Mouse (Mus musculus) hindbrain, embryonic 13.5 days (tissue): ENCODE measurements around the gene Rnf2. TPM values are rescaled to one million over a fixed set of nuclear protein-coding genes. Genes with fewer than 3 reads are reported as not detected.

Experiments
- ATAC-seq: fragments of 200-750 bp; cut with Nextera tagmentation; 2 replicates; pipeline ENCODE4 v1.8.0; 2017; ENCODE audit warnings: moderate TSS enrichment; ENCODE audit not compliant: low FRiP score
- H3K27ac ChIP-seq: fragments of 300-500 bp; sonication (generic); 2 replicates; pipeline ENCODE4 v1.5.1; 2015; ENCODE audit warnings: inconsistent platforms, mild to moderate bottlenecking, moderate library complexity
- H3K27me3 ChIP-seq: fragments of 300-500 bp; sonication (generic); 2 replicates; pipeline ENCODE4 v1.6.1; 2015; ENCODE audit warnings: mild to moderate bottlenecking, inconsistent platforms
- H3K36me3 ChIP-seq: fragments of 300-500 bp; sonication (generic); 2 replicates; pipeline ENCODE4 v1.6.1; 2015; ENCODE audit warnings: mild to moderate bottlenecking, inconsistent platforms
- H3K4me1 ChIP-seq: fragments of 300-500 bp; sonication (generic); replicated peaks from 2 replicates; pipeline ENCODE4 v1.6.1; 2015; ENCODE audit warnings: inconsistent platforms
- H3K4me2 ChIP-seq: fragments of 300-500 bp; sonication (generic); 2 replicates; pipeline ENCODE4 v1.6.1; 2015; ENCODE audit warnings: inconsistent platforms, mild to moderate bottlenecking, moderate library complexity
- H3K4me3 ChIP-seq: fragments of 300-500 bp; sonication (generic); 2 replicates; pipeline ENCODE4 v1.5.1; 2015; ENCODE audit warnings: mild to moderate bottlenecking, inconsistent platforms
- H3K9ac ChIP-seq: fragments of 300-500 bp; sonication (generic); 2 replicates; pipeline ENCODE4 v1.6.1; 2015; ENCODE audit warnings: mild to moderate bottlenecking, inconsistent platforms
- H3K9me3 ChIP-seq: fragments of 300-500 bp; sonication (generic); 2 replicates; pipeline ENCODE4 v1.6.1; 2016; ENCODE audit warnings: inconsistent platforms
- WGBS: fragments of 180-500 bp; shearing (Covaris S2); methylation state at CpG from one replicate; pipeline ENCODE4 v1.1.7; 2015; 5-methylcytosine and 5-hydroxymethylcytosine counted together
- polyA plus RNA-seq: library from polyadenylated mRNA; unstranded; fragments of >200 nt; fragmentation: Nextera tagmentation; extraction: Ambion mirVana; gene quantifications from 2 replicates; pipeline ENCODE4 v1.2.1, GENCODE M21; 2015

Rnf2 gene
- polyA plus RNA-seq: 120 and 123 TPM in 2 replicates

GRCm38 (mm10) chr1:151500531-151501361, at the start of gene Rnf2:
Rnf2 (minus strand) TSS chr1:151500955.
- under 1% methylated on average over 56 of the region's 90 CpGs for WGBS
- H3K4me2 ChIP-seq: peak within 1 kb of the TSS; percentile 60
- peaks cover 20% of the 10 kb centered on the region for H3K4me1 ChIP-seq
- no peaks in the 10 kb centered on the region for H3K9me3 ChIP-seq
- H3K4me3 ChIP-seq: peak within 1 kb of the TSS; percentile 94
- peaks cover 2% of the 10 kb centered on the region; the same call in 1 of the 2 replicates for H3K27me3 ChIP-seq
- ATAC-seq: peak; percentile 98
- no peaks in the 10 kb centered on the region for H3K36me3 ChIP-seq
- peak within 1 kb of the TSS; percentile 97 for H3K27ac ChIP-seq
- H3K9ac ChIP-seq: peak within 1 kb of the TSS; percentile 94

- Histone ChIP-seq H3K9me3 (no peaks in the 10 kb centered on the region), H3K27ac (no peak overlapping the region), H3K9ac (no peak overlapping the region), H3K4me1 (peaks cover 10% of the 10 kb centered on the region), H3K4me2 (no peak overlapping the region), H3K4me3 (no peak overlapping the region), H3K36me3 (no peaks in the 10 kb centered on the region), H3K27me3 (no peaks in the 10 kb centered on the region)
- no peak for ATAC-seq
- 82% methylated on average over 7 of the region's 7 CpGs for WGBS
Measured at GRCm38 (mm10) chr1:151549794-151550193, 49.0 kb upstream of the Rnf2 start.

- no peaks in the 10 kb centered on the region for H3K36me3 ChIP-seq
- no peak overlapping the region for H3K4me2 ChIP-seq
- ATAC-seq: no peak
- 75% methylated on average over 8 of the region's 8 CpGs for WGBS
- peaks cover 10% of the 10 kb centered on the region for H3K4me1 ChIP-seq
- H3K27ac ChIP-seq: no peak overlapping the region
- no peak overlapping the region for H3K4me3 ChIP-seq
- no peaks in the 10 kb centered on the region for H3K9me3 ChIP-seq
- no peaks in the 10 kb centered on the region for H3K27me3 ChIP-seq
- H3K9ac ChIP-seq: no peak overlapping the region
Measured at GRCm38 (mm10) chr1:151548896-151549610, 48.3 kb upstream of the Rnf2 start.

- H3K36me3 ChIP-seq: no peaks in the 10 kb centered on the region
- H3K9ac ChIP-seq: no peak overlapping the region
- H3K27ac ChIP-seq: no peak overlapping the region
- no peaks in the 10 kb centered on the region for H3K4me1 ChIP-seq
- no peaks in the 10 kb centered on the region for H3K9me3 ChIP-seq
- WGBS: 88% methylated on average over 7 of the region's 7 CpGs
- no peaks in the 10 kb centered on the region for H3K27me3 ChIP-seq
- H3K4me3 ChIP-seq: no peak overlapping the region
- no peak overlapping the region for H3K4me2 ChIP-seq
- no peak for ATAC-seq
Measured at GRCm38 (mm10) chr1:151545571-151545970, 44.8 kb upstream of the Rnf2 start.

GRCm38 (mm10) chr1:151544581-151544980, 43.8 kb upstream of the Rnf2 start:
- Histone ChIP-seq H3K27me3 (no peaks in the 10 kb centered on the region), H3K36me3 (no peaks in the 10 kb centered on the region), H3K9me3 (no peaks in the 10 kb centered on the region), H3K4me3 (no peak overlapping the region), H3K27ac (no peak overlapping the region), H3K9ac (no peak overlapping the region), H3K4me2 (no peak overlapping the region), H3K4me1 (no peaks in the 10 kb centered on the region)
- WGBS: 86% methylated on average over 3 of the region's 3 CpGs
- no peak for ATAC-seq

GRCm38 (mm10) chr1:151543796-151544477, 43.2 kb upstream of the Rnf2 start:
- Histone ChIP-seq H3K27me3 (no peaks in the 10 kb centered on the region), H3K4me2 (no peak overlapping the region), H3K27ac (no peak overlapping the region), H3K4me1 (no peaks in the 10 kb centered on the region), H3K36me3 (no peaks in the 10 kb centered on the region), H3K4me3 (no peak overlapping the region), H3K9ac (no peak overlapping the region), H3K9me3 (no peaks in the 10 kb centered on the region)
- ATAC-seq: no peak
- 83% methylated on average over 6 of the region's 6 CpGs for WGBS

GRCm38 (mm10) chr1:151526701-151527100, 25.9 kb upstream of the Rnf2 start:
- no peak overlapping the region for H3K9ac ChIP-seq
- H3K4me1 ChIP-seq: no peaks in the 10 kb centered on the region
- no peaks in the 10 kb centered on the region for H3K27me3 ChIP-seq
- no peaks in the 10 kb centered on the region for H3K36me3 ChIP-seq
- no peak overlapping the region for H3K27ac ChIP-seq
- H3K9me3 ChIP-seq: no peaks in the 10 kb centered on the region
- WGBS: 71% methylated on average over 3 of the region's 3 CpGs
- H3K4me2 ChIP-seq: no peak overlapping the region
- H3K4me3 ChIP-seq: no peak overlapping the region
- ATAC-seq: no peak

GRCm38 (mm10) chr1:151517571-151518250, 17.0 kb upstream of the Rnf2 start:
- Histone ChIP-seq H3K9me3 (no peaks in the 10 kb centered on the region), H3K36me3 (no peaks in the 10 kb centered on the region), H3K27me3 (no peaks in the 10 kb centered on the region), H3K4me3 (no peak overlapping the region), H3K4me1 (no peaks in the 10 kb centered on the region), H3K27ac (no peak overlapping the region), H3K4me2 (no peak overlapping the region), H3K9ac (no peak overlapping the region)
- ATAC-seq: no peak
- 75% methylated on average over 12 of the region's 15 CpGs for WGBS

- 94% methylated on average over 3 of the region's 3 CpGs for WGBS
- H3K4me2 ChIP-seq: no peak overlapping the region
- no peaks in the 10 kb centered on the region for H3K27me3 ChIP-seq
- H3K9ac ChIP-seq: no peak overlapping the region
- no peak overlapping the region for H3K4me3 ChIP-seq
- no peaks in the 10 kb centered on the region for H3K4me1 ChIP-seq
- no peak overlapping the region for H3K27ac ChIP-seq
- no peaks in the 10 kb centered on the region for H3K36me3 ChIP-seq
- ATAC-seq: no peak
- H3K9me3 ChIP-seq: no peaks in the 10 kb centered on the region
Measured at GRCm38 (mm10) chr1:151516871-151517270, 16.1 kb upstream of the Rnf2 start.

- no peak overlapping the region for H3K4me2 ChIP-seq
- H3K9me3 ChIP-seq: no peaks in the 10 kb centered on the region
- no peak overlapping the region for H3K9ac ChIP-seq
- H3K27me3 ChIP-seq: no peaks in the 10 kb centered on the region
- ATAC-seq: no peak
- no peaks in the 10 kb centered on the region for H3K4me1 ChIP-seq
- no peak overlapping the region for H3K4me3 ChIP-seq
- H3K36me3 ChIP-seq: no peaks in the 10 kb centered on the region
- 89% methylated on average over 1 of the region's 1 CpGs for WGBS
- no peak overlapping the region for H3K27ac ChIP-seq
Measured at GRCm38 (mm10) chr1:151515733-151516132, 15.0 kb upstream of the Rnf2 start.

- H3K4me3 ChIP-seq: no peak overlapping the region
Measured at GRCm38 (mm10) chr1:151514119-151514518, 13.4 kb upstream of the Rnf2 start.

GRCm38 (mm10) chr1:151510811-151511210, 10.1 kb upstream of the Rnf2 start:
- no peak overlapping the region for H3K27ac ChIP-seq
- no peak overlapping the region for H3K4me3 ChIP-seq
- no peaks in the 10 kb centered on the region for H3K4me1 ChIP-seq
- H3K27me3 ChIP-seq: no peaks in the 10 kb centered on the region
- no peaks in the 10 kb centered on the region for H3K9me3 ChIP-seq
- H3K4me2 ChIP-seq: no peak overlapping the region
- H3K36me3 ChIP-seq: no peaks in the 10 kb centered on the region
- no peak overlapping the region for H3K9ac ChIP-seq
- no peak for ATAC-seq
- 70% methylated on average over 4 of the region's 4 CpGs for WGBS

More at GRCm38 (mm10) chr1:151514119-151514518, 13.4 kb upstream of the Rnf2 start:
- no peak overlapping the region for H3K4me2 ChIP-seq
- H3K36me3 ChIP-seq: no peaks in the 10 kb centered on the region
- no peak for ATAC-seq
- H3K27ac ChIP-seq: no peak overlapping the region
- H3K9ac ChIP-seq: no peak overlapping the region
- H3K27me3 ChIP-seq: no peaks in the 10 kb centered on the region
- 93% methylated on average over 4 of the region's 4 CpGs for WGBS
- H3K4me1 ChIP-seq: no peaks in the 10 kb centered on the region
- H3K9me3 ChIP-seq: no peaks in the 10 kb centered on the region
